Mouse (Mus musculus): ENCODE results near the gene Gm2035. TPM values are rescaled to one million over a fixed set of nuclear protein-coding genes. Genes with fewer than 3 reads are reported as not detected.
"Not testable (repeated sequence)": the region's sequence is repeated elsewhere in the genome, so short reads cannot be mapped to it uniquely, and the experiment has no call there.

The Gm2035 gene
- not detected for total RNA-seq (2022)

- DNase-seq (ENCODE audit: low spot score in 2 of 2) = not testable (repeated sequence)
Observed at GRCm38 (mm10) chr12:87919721-87920120, at the start of gene Gm2035. Gene Gm2035 (minus strand): TSS chr12:87919857.

DNA sequence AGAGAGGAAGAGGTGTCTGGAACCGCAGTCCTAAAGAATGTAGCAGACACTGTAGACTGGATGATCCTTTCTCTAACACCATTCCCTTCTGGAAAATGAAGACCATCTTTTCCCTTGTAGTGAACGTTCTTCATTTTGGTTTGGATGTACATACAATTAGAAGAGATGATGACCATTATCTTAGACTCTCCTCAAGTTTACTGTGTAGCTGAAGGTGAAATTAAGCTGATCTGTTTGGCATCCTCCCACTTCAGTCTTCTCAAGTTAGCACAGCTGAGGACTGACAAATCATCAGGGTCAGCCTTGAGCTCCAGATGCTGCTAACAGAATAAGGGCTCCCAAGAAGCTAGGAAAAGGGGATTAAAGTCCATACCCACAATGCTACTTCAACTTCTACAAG, 34.1 kb upstream of the Gm2035 start, which contains the start of gene Gm2042:
Gm2042 (plus strand) TSS at position 301 of the 400 bp plus-strand sequence.
- not testable (repeated sequence) for DNase-seq (ENCODE audit: low spot score in 2 of 2)

DNA sequence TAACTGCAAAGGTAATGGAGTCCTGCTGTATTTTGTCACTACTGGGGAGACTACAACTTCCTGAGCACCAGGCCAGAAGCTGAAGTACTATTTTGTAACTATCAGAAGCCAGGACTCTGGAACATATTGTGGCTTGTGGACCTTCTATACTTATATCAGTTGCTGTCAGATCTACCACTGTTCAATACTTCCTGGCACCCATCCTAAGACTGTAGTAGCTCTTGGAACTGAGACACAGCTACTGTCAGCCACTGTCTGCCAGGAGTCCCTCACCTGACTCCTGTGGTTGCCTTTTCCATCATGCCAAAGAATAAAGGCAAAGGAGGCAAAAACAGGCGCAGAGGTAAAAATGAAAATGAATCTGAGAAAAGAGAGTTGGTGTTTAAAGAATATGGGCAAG, 24.6 kb downstream of the Gm2035 start, which contains the start of gene Gm2022:
Gm2022 (plus strand) TSS at position 301 of the 400 bp plus-strand sequence.
- DNase-seq (ENCODE audit: low spot score in 2 of 2) = not testable (repeated sequence)

DNA sequence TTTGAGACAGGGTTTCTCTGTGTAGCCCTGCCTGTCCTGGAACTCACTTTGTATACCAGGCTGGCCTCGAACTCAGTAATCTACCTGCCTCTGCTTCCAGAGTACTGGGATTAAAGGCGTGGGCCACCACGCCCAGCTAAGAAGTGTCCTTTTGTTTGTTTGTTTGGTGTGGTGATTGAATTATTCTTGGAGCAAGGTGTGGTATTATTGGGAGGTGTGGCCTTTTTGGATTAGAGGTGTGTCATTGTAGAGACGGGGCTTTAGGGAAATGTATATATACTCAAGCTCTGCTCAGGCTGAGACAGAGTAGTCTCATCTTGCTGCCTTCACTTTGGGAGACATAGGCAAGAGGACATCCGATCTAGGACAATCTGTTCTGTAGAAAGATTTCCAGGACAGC, 45.9 kb downstream of the Gm2035 start, which contains the start of gene Gm2016:
Gm2016 (plus strand) TSS at position 301 of the 400 bp plus-strand sequence.
- not testable (repeated sequence) for DNase-seq (ENCODE audit: low spot score in 2 of 2)

Other genes with a start within 250 kb of the Gm2035 start
- not detected for gene Gm21319, start 144.1 kb downstream of the Gm2035 start, total RNA-seq (2022)
- not detected for gene Gm21936, start 124.3 kb downstream of the Gm2035 start, total RNA-seq (2022)
- not detected for gene BB287469, start 103.3 kb downstream of the Gm2035 start, total RNA-seq (2022)
- not detected for gene Gm2001, start 77.5 kb downstream of the Gm2035 start, total RNA-seq (2022)
- not detected for gene Gm2016, start 45.8 kb downstream of the Gm2035 start, total RNA-seq (2022)
- not detected for gene Gm2022, start 24.5 kb downstream of the Gm2035 start, total RNA-seq (2022)
- gene Gm2042, start 34.2 kb upstream of the Gm2035 start, total RNA-seq (2022) = not detected
- gene Gm2075, start 92.0 kb upstream of the Gm2035 start, total RNA-seq (2022) = not detected
- gene Gm6803, start 98.9 kb upstream of the Gm2035 start, total RNA-seq (2022) = not detected
- gene Gm2056, start 107.1 kb upstream of the Gm2035 start, total RNA-seq (2022) = not detected
- gene Gm16368, start 163.8 kb upstream of the Gm2035 start, total RNA-seq (2022) = not detected

All from layer of hippocampus, adult 8-10 months (tissue).